Mouse (Mus musculus): Measurements from ENCODE around the gene Pomgnt1. TPM values are rescaled to one million over a fixed set of nuclear protein-coding genes. Genes with fewer than 3 reads are reported as not detected.

The Pomgnt1 gene
- total RNA-seq, 2 experiments from 2014 or later = 52.0 to 52.2 TPM

DNA sequence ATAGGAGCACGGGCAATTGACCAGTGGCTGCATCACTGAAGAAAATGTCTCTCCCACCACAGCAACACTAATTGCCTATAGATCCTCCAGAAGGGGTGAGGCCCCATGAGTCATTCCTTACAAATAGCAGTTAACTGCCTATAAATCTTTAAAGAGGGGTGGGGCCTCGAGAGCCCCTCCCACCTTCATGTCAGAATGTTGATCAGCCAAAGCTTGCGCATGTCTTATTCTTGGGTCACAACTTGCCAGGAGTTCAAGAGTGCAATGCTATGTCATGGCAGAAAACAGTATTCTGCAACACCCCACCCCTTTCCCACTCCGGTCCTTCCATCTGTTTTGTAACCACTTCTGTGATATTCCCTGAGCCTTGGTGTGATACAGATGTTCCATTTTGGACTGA lies 82.9 kb downstream of the Pomgnt1 start:
- intact Hi-C loops (cut with DNase I; ENCODE audit: low total_unique reads) = no loop called here
- DNase-seq = no peak

DNA sequence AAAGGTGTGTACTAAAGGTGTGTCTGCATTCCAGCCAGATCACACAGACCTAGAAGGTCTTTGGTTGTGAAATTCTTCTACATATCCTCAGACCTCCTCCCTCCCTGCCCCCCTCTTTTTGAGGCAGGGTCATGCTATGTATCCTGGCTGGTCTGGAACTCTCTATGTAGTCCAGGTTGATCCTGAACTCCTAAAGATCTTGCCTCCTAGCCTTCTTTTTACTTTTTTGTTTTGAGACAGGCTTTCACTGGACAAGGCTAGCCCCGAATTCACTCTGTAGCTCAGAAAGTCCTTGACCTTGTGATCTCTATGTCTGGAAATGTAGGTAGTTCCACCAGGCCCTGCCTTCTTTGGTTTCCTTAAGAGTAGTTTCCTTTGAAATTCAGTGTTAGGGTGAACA lies 85.3 kb downstream of the Pomgnt1 start:
- intact Hi-C loops (cut with DNase I; ENCODE audit: low total_unique reads) = no loop called here
- DNase-seq = no peak

Other genes with a start within 250 kb of the Pomgnt1 start
- not detected for gene Kncn, start 239.4 kb upstream of the Pomgnt1 start, total RNA-seq (2021)
- not detected for gene 6430628N08Rik, start 233.2 kb upstream of the Pomgnt1 start, total RNA-seq (2021)
- gene Dmbx1, start 183.9 kb upstream of the Pomgnt1 start, total RNA-seq (2021) = not detected
- under 1 TPM in 1 of 2 experiments, not detected in 1; 0.39 TPM for gene Faah, start 105.9 kb upstream of the Pomgnt1 start, total RNA-seq (2021)
- gene Nsun4, start 70.0 kb upstream of the Pomgnt1 start, total RNA-seq (2021) = 10 to 100 TPM; 12.7 to 13.9 TPM
- gene Uqcrh, start 48.8 kb upstream of the Pomgnt1 start, total RNA-seq (2021) = 100 to 1,000 TPM; 876 to 989 TPM
- gene Lrrc41, start 48.6 kb upstream of the Pomgnt1 start, total RNA-seq (2021) = 10 to 100 TPM; 19.0 to 25.0 TPM
- 1 to 10 TPM; 1.8 to 2.2 TPM for gene Rad54l, start 150 bp upstream of the Pomgnt1 start, total RNA-seq (2021)
- 10 to 100 TPM; 10.8 to 13.4 TPM for gene Lurap1, start 27.5 kb downstream of the Pomgnt1 start, total RNA-seq (2021)
- gene Tspan1, start 43.8 kb downstream of the Pomgnt1 start, total RNA-seq (2021) = not detected
- not detected for gene 1700042G07Rik, start 49.5 kb downstream of the Pomgnt1 start, total RNA-seq (2021)
- gene Gm49337, start 49.5 kb downstream of the Pomgnt1 start, total RNA-seq (2021) = under 1 TPM in 1 of 2 experiments, not detected in 1; 0.47 TPM
- 10 to 100 TPM in 1 of 2 experiments, 1 to 10 TPM in 1; 7.7 to 11.3 TPM for gene Pik3r3, start 97.8 kb downstream of the Pomgnt1 start, total RNA-seq (2021)